Mouse (Mus musculus) small intestine, adult 2 months (tissue): Measurements from ENCODE around the gene Nfib. TPM values are rescaled to one million over a fixed set of nuclear protein-coding genes. Genes with fewer than 3 reads are reported as not detected.

ENCODE experiments used
- H3K27ac ChIP-seq: fragments of 200-500 bp; 2 replicates; pipeline ENCODE4 v1.5.1; 2012; ENCODE audit warnings: low read depth, low read length, control low read depth, inconsistent platforms; ENCODE audit not compliant: insufficient read depth
- H3K27me3 ChIP-seq: fragments of 200-500 bp; 2 replicates; pipeline ENCODE4 v1.6.1; 2012; ENCODE audit warnings: mild to moderate bottlenecking, moderate library complexity, low read length, inconsistent platforms; ENCODE audit not compliant: control insufficient read depth, insufficient read depth
- H3K36me3 ChIP-seq: fragments of 200-500 bp; 2 replicates; pipeline ENCODE4 v1.6.1; 2012; ENCODE audit warnings: mild to moderate bottlenecking, low read length, control low read depth, inconsistent platforms; ENCODE audit not compliant: control insufficient read depth, insufficient read depth
- H3K4me1 ChIP-seq: fragments of 200-500 bp; 2 replicates; pipeline ENCODE4 v1.6.1; 2012; ENCODE audit warnings: low read length, inconsistent platforms, mixed read lengths; ENCODE audit not compliant: control insufficient read depth, insufficient read depth, insufficient read length
- H3K4me3 ChIP-seq: fragments of 200-500 bp; 2 replicates; pipeline ENCODE4 v1.5.1; 2012; ENCODE audit warnings: low read depth, mild to moderate bottlenecking, control low read depth, inconsistent platforms, low read length, moderate library complexity
- CTCF ChIP-seq: fragments of 200-500 bp; IDR thresholded peaks from 2 replicates; pipeline ENCODE4 v1.5.1; 2012; ENCODE audit warnings: low read depth, mild to moderate bottlenecking, control low read depth, inconsistent platforms, low read length, moderate library complexity, mixed read lengths; ENCODE audit not compliant: insufficient replicate concordance, insufficient read length; ENCODE audit errors: extremely low read depth
- POLR2A ChIP-seq: fragments of 200-500 bp; IDR thresholded peaks from 2 replicates; pipeline ENCODE4 v1.6.1; 2012; ENCODE audit warnings: low read depth, mild to moderate bottlenecking, control low read depth, inconsistent platforms, low read length, moderate library complexity
- WGBS: fragments of 180-500 bp; shearing (Covaris S2); methylation state at CpG from one replicate; pipeline ENCODE4 v1.1.7; 2018; 5-methylcytosine and 5-hydroxymethylcytosine counted together
- polyA plus RNA-seq: library from polyadenylated mRNA; depleted of rRNA; stranded (reverse); fragments of >200 nt; gene quantifications from 2 replicates; pipeline ENCODE4 v1.2.3, GENCODE M21; 2012

Nfib gene
- polyA plus RNA-seq, 1 experiment, result 4.7 TPM

DNA sequence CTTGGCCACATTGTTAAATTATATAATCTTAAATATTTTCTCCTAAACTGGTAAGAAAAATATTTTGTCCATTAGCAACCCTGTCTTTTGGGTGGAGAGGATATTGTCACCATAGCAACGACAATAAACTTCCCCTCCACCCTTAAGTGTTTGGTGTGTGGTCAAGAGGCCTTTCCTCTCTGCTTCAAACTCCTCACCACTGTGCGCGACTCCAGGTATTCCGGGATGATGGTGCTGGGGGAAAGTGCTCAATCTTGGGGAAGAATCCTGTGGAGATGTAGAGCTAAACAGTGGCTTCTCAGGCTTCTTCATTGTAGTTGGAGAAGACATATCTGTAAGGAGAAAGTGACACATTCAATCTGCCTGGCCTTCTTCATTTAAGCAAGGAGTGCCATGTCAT lies 375.5 kb downstream of the Nfib start:
- Histone ChIP-seq H3K4me3 (no peak overlapping the region), H3K27ac (no peak overlapping the region), H3K4me1 (no peaks in the 10 kb centered on the region), H3K27me3 (no peaks in the 10 kb centered on the region), H3K36me3 (peaks cover 12% of the 10 kb centered on the region)
- 75% methylated on average over 4 of the region's 4 CpGs for WGBS
- TF ChIP-seq POLR2A (no peak), CTCF (no peak)

DNA sequence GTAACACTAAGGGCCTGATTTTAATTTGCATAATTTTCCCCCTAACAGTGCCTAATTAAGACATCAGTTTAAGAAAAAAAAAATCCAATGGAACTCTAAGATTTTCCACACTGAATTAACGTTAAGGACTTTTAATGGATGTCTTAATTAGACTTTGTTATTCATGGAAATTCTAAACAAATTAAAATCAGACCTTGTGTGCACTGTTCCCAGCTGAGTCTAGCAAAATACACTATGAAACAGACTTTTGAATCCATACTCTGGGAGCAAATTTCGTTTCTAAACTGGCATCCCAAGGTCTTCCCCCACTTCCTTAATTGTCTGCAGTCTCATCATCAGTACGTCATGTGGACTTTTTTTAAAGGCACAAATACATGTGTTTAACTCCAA lies 379.4 kb downstream of the Nfib start:
- Histone ChIP-seq H3K4me1 (no peaks in the 10 kb centered on the region), H3K36me3 (peaks cover 29% of the 10 kb centered on the region), H3K4me3 (no peak overlapping the region), H3K27ac (no peak overlapping the region), H3K27me3 (no peaks in the 10 kb centered on the region)
- TF ChIP-seq CTCF, result no peak
- no peak for TF ChIP-seq POLR2A
- WGBS, result 80% methylated on average over 3 of the region's 3 CpGs

DNA sequence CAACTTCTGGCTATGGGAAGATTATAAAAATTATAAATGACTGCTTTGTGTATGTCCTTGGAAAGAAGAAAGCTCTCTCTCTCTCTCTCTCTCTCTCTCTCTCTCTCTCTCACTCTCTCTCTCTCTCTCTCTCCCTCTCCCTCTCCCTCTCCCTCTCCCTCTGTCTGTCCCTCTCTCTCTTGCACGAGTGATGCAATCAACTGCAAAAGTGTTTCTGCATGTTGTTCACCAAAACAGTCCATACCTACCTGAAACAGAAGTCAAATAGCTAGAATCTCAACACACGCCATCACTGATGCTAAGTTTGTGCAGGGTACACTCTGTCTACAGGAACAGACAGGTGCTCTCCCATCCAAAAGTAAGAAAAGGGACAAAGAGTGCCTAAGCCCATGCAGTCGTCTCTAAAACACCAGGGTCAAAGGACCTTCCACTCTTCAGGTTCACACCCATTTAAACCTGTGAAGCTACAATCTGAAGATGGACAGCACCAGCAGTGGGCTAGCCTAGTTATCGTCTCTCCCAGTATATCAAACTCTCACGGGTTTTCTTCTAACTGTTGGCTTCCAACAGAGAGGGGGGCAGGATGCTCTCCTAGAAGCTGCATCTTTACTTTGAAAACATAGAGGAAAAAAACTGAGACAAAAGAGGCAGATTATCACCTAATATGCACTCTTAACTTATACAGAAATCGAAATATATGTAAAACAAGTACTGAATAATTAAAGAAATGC lies 380.0 kb downstream of the Nfib start:
- Histone ChIP-seq H3K36me3 (peaks cover 29% of the 10 kb centered on the region), H3K27me3 (no peaks in the 10 kb centered on the region), H3K4me1 (no peaks in the 10 kb centered on the region), H3K4me3 (no peak overlapping the region), H3K27ac (no peak overlapping the region)
- TF ChIP-seq POLR2A (no peak), CTCF (no peak)
- WGBS, result 86% methylated on average over 6 of the region's 6 CpGs

DNA sequence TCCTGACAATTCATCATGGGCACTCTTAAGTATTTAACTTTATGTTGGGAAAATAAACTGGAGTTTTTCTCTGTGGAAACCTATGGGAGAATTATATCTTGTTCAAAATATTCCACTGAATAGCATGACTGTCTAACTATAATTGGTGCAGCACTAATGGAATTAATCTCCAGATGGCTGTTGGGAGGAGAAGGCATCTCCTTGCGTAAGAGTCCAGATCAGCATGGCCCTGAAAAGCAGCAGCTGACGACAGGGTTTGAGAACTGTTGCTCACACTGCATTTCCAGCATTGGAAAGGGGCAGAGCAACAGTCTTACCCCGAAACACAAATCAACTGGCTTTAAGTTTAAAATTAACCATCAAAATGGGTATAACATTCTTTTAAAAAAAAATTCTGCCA lies 380.6 kb downstream of the Nfib start:
- Histone ChIP-seq H3K27me3 (no peaks in the 10 kb centered on the region), H3K4me1 (no peaks in the 10 kb centered on the region), H3K36me3 (peaks cover 29% of the 10 kb centered on the region), H3K27ac (no peak overlapping the region), H3K4me3 (no peak overlapping the region)
- WGBS, result 92% methylated on average over 3 of the region's 3 CpGs
- TF ChIP-seq POLR2A (no peak), CTCF (no peak)

DNA sequence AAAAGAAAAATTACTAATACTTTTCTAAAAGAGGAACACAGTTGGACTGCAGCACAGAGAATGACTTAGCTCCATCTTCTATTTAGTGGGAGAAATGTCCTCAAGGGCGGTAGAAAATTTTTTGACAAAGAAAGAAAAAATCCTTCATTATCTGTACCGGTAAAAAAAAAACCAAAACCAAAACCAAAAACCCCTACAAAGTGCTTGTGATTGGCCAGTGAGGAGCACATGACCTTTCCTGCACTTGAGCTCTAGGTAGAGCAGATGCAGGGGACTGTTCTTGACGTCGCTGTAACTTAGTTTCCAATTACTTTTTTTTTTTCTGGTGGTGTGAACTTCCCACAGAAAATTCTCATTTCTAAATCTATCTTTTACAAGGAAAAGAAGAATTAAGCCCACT lies 384.5 kb downstream of the Nfib start:
- no peak overlapping the region for H3K4me3 ChIP-seq
- H3K27me3 ChIP-seq, result no peaks in the 10 kb centered on the region
- H3K4me1 ChIP-seq, result no peaks in the 10 kb centered on the region
- H3K36me3 ChIP-seq, result peaks cover 33% of the 10 kb centered on the region
- 82% methylated on average over 4 of the region's 4 CpGs for WGBS
- no peak overlapping the region for H3K27ac ChIP-seq
- TF ChIP-seq CTCF (no peak), POLR2A (no peak)

DNA sequence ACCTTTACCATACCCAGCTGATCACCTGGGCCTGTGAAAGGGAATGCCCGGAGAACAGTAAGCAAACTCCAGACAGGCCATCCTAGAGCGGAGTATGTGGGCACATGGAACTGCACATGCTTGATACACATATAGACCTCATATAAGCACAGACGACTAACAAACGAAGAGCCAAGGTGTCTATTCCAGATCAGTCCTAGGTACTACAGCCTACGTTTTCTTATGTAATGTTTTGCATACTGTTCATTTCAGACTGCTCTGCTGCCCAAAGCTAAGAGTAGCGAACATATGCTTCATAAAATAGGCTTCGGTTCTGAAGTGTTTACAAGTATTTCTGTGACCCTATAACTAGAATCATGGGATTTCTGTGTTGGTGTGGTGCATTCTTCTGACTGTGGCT lies 386.2 kb downstream of the Nfib start:
- TF ChIP-seq CTCF (no peak), POLR2A (no peak)
- Histone ChIP-seq H3K27ac (no peak overlapping the region), H3K4me1 (no peaks in the 10 kb centered on the region), H3K4me3 (no peak overlapping the region), H3K27me3 (no peaks in the 10 kb centered on the region), H3K36me3 (peaks cover 33% of the 10 kb centered on the region)
- 89% methylated on average over 7 of the region's 7 CpGs for WGBS

DNA sequence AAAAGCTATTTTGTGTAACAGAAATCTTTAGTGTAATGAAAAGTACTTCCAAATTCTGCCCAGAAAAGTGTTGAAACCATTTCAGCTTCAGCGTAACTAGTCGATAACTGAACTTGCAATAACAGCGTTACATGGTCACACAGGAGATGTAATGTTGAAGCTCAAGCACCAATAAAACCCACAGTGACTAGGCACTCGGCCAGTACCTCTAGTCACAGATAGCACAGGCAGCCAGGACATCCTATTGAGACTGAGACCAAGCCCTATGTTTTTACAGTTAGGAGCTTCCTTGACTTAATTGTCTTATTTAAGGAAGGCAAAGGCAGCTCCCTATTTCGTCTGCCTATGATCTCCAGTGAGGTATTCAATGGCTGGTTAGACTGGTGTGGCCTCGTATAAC lies 389.4 kb downstream of the Nfib start:
- Histone ChIP-seq H3K4me3 (no peak overlapping the region), H3K4me1 (no peaks in the 10 kb centered on the region), H3K27ac (no peak overlapping the region), H3K36me3 (peaks cover 16% of the 10 kb centered on the region), H3K27me3 (no peaks in the 10 kb centered on the region)
- TF ChIP-seq POLR2A (no peak), CTCF (no peak)
- WGBS, result 67% methylated on average over 6 of the region's 6 CpGs
